Mouse (Mus musculus): ENCODE data around the gene Armh3. TPM values are rescaled to one million over a fixed set of nuclear protein-coding genes. Genes with fewer than 3 reads are reported as not detected.

Gene Armh3
- polyA plus RNA-seq, 1 experiment, result 11.2 TPM

DNA sequence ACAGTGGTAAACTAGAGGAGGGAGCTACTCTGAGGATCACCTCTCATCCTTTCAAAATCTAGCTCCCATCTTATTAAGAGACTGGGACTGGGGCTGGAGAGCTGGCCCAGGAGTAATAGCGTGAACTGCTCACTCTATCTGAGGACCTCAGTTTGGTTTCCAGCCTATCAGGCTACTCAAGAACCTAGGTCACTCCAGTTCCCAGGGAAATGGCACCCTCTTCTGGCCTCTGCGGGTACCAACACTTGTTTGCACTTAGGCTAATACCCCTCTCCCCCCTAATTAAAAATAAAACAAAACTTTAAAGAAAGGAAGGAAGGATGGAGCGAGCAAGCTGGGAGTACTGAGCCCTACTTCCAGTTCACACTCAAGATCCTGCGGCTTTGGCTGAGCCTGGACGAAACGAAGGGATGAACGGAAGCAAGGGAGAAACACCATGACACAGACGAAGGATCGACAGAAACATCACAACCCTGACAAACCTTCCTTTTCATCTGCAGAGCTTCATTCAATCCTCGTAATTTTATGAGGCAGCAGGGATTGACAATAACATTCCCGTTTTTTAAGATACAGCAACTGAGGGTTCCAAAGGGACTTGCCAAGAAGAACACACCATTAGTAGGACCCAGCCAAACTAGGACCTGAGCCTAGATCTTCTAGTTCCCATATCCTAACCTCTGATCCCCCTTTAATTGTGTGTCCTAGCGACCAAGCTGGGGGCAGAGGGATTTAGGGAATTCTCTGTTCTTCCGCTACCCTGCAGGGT, 38.4 kb upstream of the Armh3 start:
- TF ChIP-seq POLR2A (IDR thresholded peaks at IDR 0.05; ENCODE audit: control insufficient read depth, extremely low read depth, insufficient read depth, low read length, poor library complexity), result no peak
- TF ChIP-seq CTCF (IDR thresholded peaks at IDR 0.05; ENCODE audit: borderline replicate concordance, control insufficient read depth, extremely low read depth, insufficient read depth, low read length, poor library complexity), result no peak
- DNase-seq, result peak; percentile 45
- Histone ChIP-seq H3K27me3 (ENCODE audit: control insufficient read depth, insufficient read depth, low read length) (no peaks in the 10 kb centered on the region; the same call in 1 of the 2 replicates), H3K4me1 (replicated peaks; ENCODE audit: control insufficient read depth, insufficient read depth, low read length) (peaks cover 30% of the 10 kb centered on the region), H3K27ac (ENCODE audit: control insufficient read depth, insufficient read depth, low read length) (peak overlapping the region; percentile 44; the same call in 1 of the 2 replicates), H3K36me3 (ENCODE audit: control insufficient read depth, insufficient read depth, low read length) (peaks cover 44% of the 10 kb centered on the region), H3K4me3 (ENCODE audit: control insufficient read depth, insufficient read depth, low read length) (peak overlapping the region; percentile 17; the same call in 1 of the 2 replicates)
- 92% methylated on average over 13 of the region's 13 CpGs for WGBS

- H3K4me1 ChIP-seq (replicated peaks; ENCODE audit: control insufficient read depth, insufficient read depth, low read length), result peaks cover 23% of the 10 kb centered on the region
- no peak overlapping the region for H3K27ac ChIP-seq (ENCODE audit: control insufficient read depth, insufficient read depth, low read length)
- 94% methylated on average over 13 of the region's 13 CpGs for WGBS
- no peak for TF ChIP-seq CTCF (IDR thresholded peaks at IDR 0.05; ENCODE audit: borderline replicate concordance, control insufficient read depth, extremely low read depth, insufficient read depth, low read length, poor library complexity)
- TF ChIP-seq POLR2A (IDR thresholded peaks at IDR 0.05; ENCODE audit: control insufficient read depth, extremely low read depth, insufficient read depth, low read length, poor library complexity), result no peak
- H3K4me3 ChIP-seq (ENCODE audit: control insufficient read depth, insufficient read depth, low read length), result no peak overlapping the region
- DNase-seq, result no peak
- H3K36me3 ChIP-seq (ENCODE audit: control insufficient read depth, insufficient read depth, low read length), result peaks cover 44% of the 10 kb centered on the region
- H3K27me3 ChIP-seq (ENCODE audit: control insufficient read depth, insufficient read depth, low read length), result no peaks in the 10 kb centered on the region; the same call in 1 of the 2 replicates
These were observed 37.7 kb upstream of the Armh3 start for GRCm38 (mm10) chr19:46035971-46036370.

- DNase-seq, result no peak
- Histone ChIP-seq H3K27ac (ENCODE audit: control insufficient read depth, insufficient read depth, low read length) (no peak overlapping the region), H3K27me3 (ENCODE audit: control insufficient read depth, insufficient read depth, low read length) (no peaks in the 10 kb centered on the region; the same call in 1 of the 2 replicates), H3K4me3 (ENCODE audit: control insufficient read depth, insufficient read depth, low read length) (no peak overlapping the region), H3K36me3 (ENCODE audit: control insufficient read depth, insufficient read depth, low read length) (peaks cover 44% of the 10 kb centered on the region), H3K4me1 (replicated peaks; ENCODE audit: control insufficient read depth, insufficient read depth, low read length) (peaks cover 17% of the 10 kb centered on the region)
- 98% methylated on average over 11 of the region's 11 CpGs for WGBS
- TF ChIP-seq CTCF (IDR thresholded peaks at IDR 0.05; ENCODE audit: borderline replicate concordance, control insufficient read depth, extremely low read depth, insufficient read depth, low read length, poor library complexity) (no peak), POLR2A (IDR thresholded peaks at IDR 0.05; ENCODE audit: control insufficient read depth, extremely low read depth, insufficient read depth, low read length, poor library complexity) (no peak)
These were observed 35.6 kb upstream of the Armh3 start for GRCm38 (mm10) chr19:46033911-46034310.

GRCm38 (mm10) chr19:46032731-46033510, 34.6 kb upstream of the Armh3 start:
- H3K4me1 ChIP-seq (replicated peaks; ENCODE audit: control insufficient read depth, insufficient read depth, low read length), result peaks cover 11% of the 10 kb centered on the region
- WGBS, result 96% methylated on average over 26 of the region's 26 CpGs
- TF ChIP-seq POLR2A (IDR thresholded peaks at IDR 0.05; ENCODE audit: control insufficient read depth, extremely low read depth, insufficient read depth, low read length, poor library complexity) (no peak), CTCF (IDR thresholded peaks at IDR 0.05; ENCODE audit: borderline replicate concordance, control insufficient read depth, extremely low read depth, insufficient read depth, low read length, poor library complexity) (no peak)
- H3K27me3 ChIP-seq (ENCODE audit: control insufficient read depth, insufficient read depth, low read length), result no peaks in the 10 kb centered on the region; the same call in 1 of the 2 replicates
- no peak overlapping the region for H3K4me3 ChIP-seq (ENCODE audit: control insufficient read depth, insufficient read depth, low read length)
- no peak overlapping the region for H3K27ac ChIP-seq (ENCODE audit: control insufficient read depth, insufficient read depth, low read length)
- no peak for DNase-seq
- H3K36me3 ChIP-seq (ENCODE audit: control insufficient read depth, insufficient read depth, low read length), result peaks cover 44% of the 10 kb centered on the region

- WGBS, result 90% methylated on average over 9 of the region's 9 CpGs
- Histone ChIP-seq H3K36me3 (ENCODE audit: control insufficient read depth, insufficient read depth, low read length) (peaks cover 44% of the 10 kb centered on the region), H3K4me3 (ENCODE audit: control insufficient read depth, insufficient read depth, low read length) (no peak overlapping the region), H3K27ac (ENCODE audit: control insufficient read depth, insufficient read depth, low read length) (no peak overlapping the region), H3K27me3 (ENCODE audit: control insufficient read depth, insufficient read depth, low read length) (no peaks in the 10 kb centered on the region; the same call in 1 of the 2 replicates), H3K4me1 (replicated peaks; ENCODE audit: control insufficient read depth, insufficient read depth, low read length) (peaks cover 2% of the 10 kb centered on the region; the same call in 1 of the 2 replicates)
- TF ChIP-seq POLR2A (IDR thresholded peaks at IDR 0.05; ENCODE audit: control insufficient read depth, extremely low read depth, insufficient read depth, low read length, poor library complexity), result no peak
- no peak for TF ChIP-seq CTCF (IDR thresholded peaks at IDR 0.05; ENCODE audit: borderline replicate concordance, control insufficient read depth, extremely low read depth, insufficient read depth, low read length, poor library complexity)
- DNase-seq, result no peak
These were observed 33.6 kb upstream of the Armh3 start for GRCm38 (mm10) chr19:46031689-46032432.

All from thymus, adult 2 months (tissue).